Mouse (Mus musculus): ENCODE data around the gene Stard3.
A peak's percentile ranks its signal among the peaks of the same experiment; 100 is the strongest.

Gene Stard3

GRCm38 (mm10) chr11:98358161-98359083 is at the start of gene Stard3:
Gene Stard3 (plus strand): TSS chr11:98358368.
- peak; percentile 94 for DNase-seq (ENCODE audit: low read depth, low spot score)

GRCm38 (mm10) chr11:98313790-98314323 is 44.3 kb upstream of the Stard3 start:
- DNase-seq (ENCODE audit: low read depth, low spot score), result no peak

GRCm38 (mm10) chr11:98317479-98317878 is 40.7 kb upstream of the Stard3 start:
- DNase-seq (ENCODE audit: low read depth, low spot score), result no peak

GRCm38 (mm10) chr11:98318421-98319116 is 39.6 kb upstream of the Stard3 start:
- no peak for DNase-seq (ENCODE audit: low read depth, low spot score)

- no peak for DNase-seq (ENCODE audit: low read depth, low spot score)
Observed at GRCm38 (mm10) chr11:98319120-98319519, 39.0 kb upstream of the Stard3 start.

- no peak for DNase-seq (ENCODE audit: low read depth, low spot score)
Observed at GRCm38 (mm10) chr11:98319544-98319943, 38.6 kb upstream of the Stard3 start.

GRCm38 (mm10) chr11:98319944-98320343 is 38.2 kb upstream of the Stard3 start:
- no peak for DNase-seq (ENCODE audit: low read depth, low spot score)

GRCm38 (mm10) chr11:98320381-98320780 is 37.8 kb upstream of the Stard3 start:
- DNase-seq (ENCODE audit: low read depth, low spot score), result no peak

GRCm38 (mm10) chr11:98320806-98321676 is 37.1 kb upstream of the Stard3 start:
- DNase-seq (ENCODE audit: low read depth, low spot score), result no peak

- no peak for DNase-seq (ENCODE audit: low read depth, low spot score)
Observed at GRCm38 (mm10) chr11:98321677-98322003, 36.5 kb upstream of the Stard3 start.

- DNase-seq (ENCODE audit: low read depth, low spot score), result no peak
Observed at GRCm38 (mm10) chr11:98322159-98322558, 36.0 kb upstream of the Stard3 start.

- no peak for DNase-seq (ENCODE audit: low read depth, low spot score)
Observed at GRCm38 (mm10) chr11:98323136-98323866, 34.9 kb upstream of the Stard3 start.

- DNase-seq (ENCODE audit: low read depth, low spot score), result no peak
Observed at GRCm38 (mm10) chr11:98323933-98324332, 34.2 kb upstream of the Stard3 start.

- no peak for DNase-seq (ENCODE audit: low read depth, low spot score)
Observed at GRCm38 (mm10) chr11:98325191-98325820, 32.9 kb upstream of the Stard3 start.

- no peak for DNase-seq (ENCODE audit: low read depth, low spot score)
Observed at GRCm38 (mm10) chr11:98325821-98326218, 32.3 kb upstream of the Stard3 start.

GRCm38 (mm10) chr11:98326741-98327135 is 31.4 kb upstream of the Stard3 start:
- no peak for DNase-seq (ENCODE audit: low read depth, low spot score)

- no peak for DNase-seq (ENCODE audit: low read depth, low spot score)
Observed at GRCm38 (mm10) chr11:98327136-98328030, 30.8 kb upstream of the Stard3 start.

GRCm38 (mm10) chr11:98328031-98328370 is 30.2 kb upstream of the Stard3 start:
- DNase-seq (ENCODE audit: low read depth, low spot score), result no peak

- no peak for DNase-seq (ENCODE audit: low read depth, low spot score)
Observed at GRCm38 (mm10) chr11:98328371-98329069, 29.6 kb upstream of the Stard3 start.

Data from CD4-positive helper T cell, adult 2 months (primary cell).